Mouse (Mus musculus): Measurements from ENCODE around the gene Cstf1. TPM values are rescaled to one million over a fixed set of nuclear protein-coding genes. Genes with fewer than 3 reads are reported as not detected.

The Cstf1 gene
- total RNA-seq (2021): 10 to 100 TPM; 28.1 to 32.2 TPM
- long read RNA-seq, experiment 1, transcript Cstf1-201 (6 exons, 3,451 nt): major isoform, 19 of 37 reads
- long read RNA-seq, experiment 1, partial matches to known transcripts: 12 of 37 reads
- long read RNA-seq, experiment 1, other reads (novel, unspliced or antisense): 6 of 37 reads
- long read RNA-seq, experiment 2, transcript Cstf1-201 (6 exons, 3,451 nt): major isoform, 14 of 19 reads
- long read RNA-seq, experiment 2, partial matches to known transcripts: 1 of 19 reads
- long read RNA-seq, experiment 2, other reads (novel, unspliced or antisense): 4 of 19 reads

DNA sequence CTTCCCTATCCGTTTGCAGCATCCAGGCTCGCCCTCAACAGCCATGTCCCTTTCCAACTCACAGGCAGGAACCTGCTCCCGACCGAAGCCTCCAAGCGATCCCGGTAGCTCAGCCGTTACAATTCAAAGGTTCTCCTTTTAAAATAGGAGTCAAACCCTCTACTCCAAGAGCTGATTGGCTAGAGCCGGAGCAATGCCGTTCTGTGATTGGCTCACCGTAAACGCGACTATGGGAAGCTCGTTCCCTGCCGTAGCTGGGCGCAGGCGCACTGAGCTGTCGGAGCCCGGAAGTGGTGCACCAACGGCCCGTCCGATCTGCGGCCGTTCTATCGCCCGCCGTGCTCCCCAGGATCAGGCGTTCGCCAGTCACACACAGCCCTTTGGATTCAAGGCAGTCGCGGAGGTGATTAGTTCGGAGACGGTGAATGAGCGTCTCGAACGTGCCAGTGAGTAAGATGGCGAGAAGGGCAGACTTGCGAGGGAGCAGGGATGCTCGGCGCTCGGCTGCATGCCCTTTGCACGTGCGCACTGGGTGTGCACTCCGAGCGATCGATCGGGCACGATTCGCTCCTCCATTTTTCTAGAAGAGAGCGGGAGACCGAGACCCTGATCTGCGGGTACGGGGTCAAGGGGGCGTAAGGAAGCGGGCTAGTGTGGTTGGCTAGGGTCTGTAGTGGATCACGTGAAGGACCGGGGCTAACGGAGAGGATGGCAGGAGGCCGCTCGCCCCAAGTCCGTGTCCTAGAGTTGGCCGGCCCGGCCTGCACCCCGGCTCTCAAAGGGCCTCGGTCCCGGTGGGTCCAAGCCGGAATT, at the start of gene Cstf1, which contains the start of gene Aurka:
Gene Cstf1 (plus strand): TSS at position 271 of the 813 bp plus-strand sequence.
Gene Aurka (minus strand): TSS at position 125 of the 813 bp plus-strand sequence.
- DNase-seq: peak; percentile 94

DNA sequence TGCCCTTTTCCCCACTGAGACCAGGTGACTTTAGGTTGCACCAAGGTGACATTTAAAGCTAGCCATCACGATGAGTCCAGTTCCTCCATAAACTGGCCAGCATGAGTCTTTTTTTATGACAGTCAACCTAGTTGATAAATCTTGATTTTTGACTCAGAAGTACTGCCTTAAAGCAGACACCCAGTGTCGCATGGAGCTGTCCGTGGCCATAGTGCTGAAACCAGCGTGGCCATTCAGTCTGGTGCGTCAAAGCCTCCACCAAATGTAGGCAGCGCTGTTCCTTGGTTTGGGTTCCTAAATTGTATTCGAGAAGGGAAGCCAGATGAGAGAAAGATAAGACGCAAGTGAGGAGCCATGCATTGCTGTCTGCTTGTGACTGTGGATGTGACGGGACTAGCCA, 49.6 kb upstream of the Cstf1 start:
- peak; percentile 89 for DNase-seq

- DNase-seq: no peak
These were observed 42.2 kb upstream of the Cstf1 start for GRCm38 (mm10) chr2:172328248-172328647.

GRCm38 (mm10) chr2:172329179-172329578, 41.3 kb upstream of the Cstf1 start:
- DNase-seq: peak; percentile 84

DNA sequence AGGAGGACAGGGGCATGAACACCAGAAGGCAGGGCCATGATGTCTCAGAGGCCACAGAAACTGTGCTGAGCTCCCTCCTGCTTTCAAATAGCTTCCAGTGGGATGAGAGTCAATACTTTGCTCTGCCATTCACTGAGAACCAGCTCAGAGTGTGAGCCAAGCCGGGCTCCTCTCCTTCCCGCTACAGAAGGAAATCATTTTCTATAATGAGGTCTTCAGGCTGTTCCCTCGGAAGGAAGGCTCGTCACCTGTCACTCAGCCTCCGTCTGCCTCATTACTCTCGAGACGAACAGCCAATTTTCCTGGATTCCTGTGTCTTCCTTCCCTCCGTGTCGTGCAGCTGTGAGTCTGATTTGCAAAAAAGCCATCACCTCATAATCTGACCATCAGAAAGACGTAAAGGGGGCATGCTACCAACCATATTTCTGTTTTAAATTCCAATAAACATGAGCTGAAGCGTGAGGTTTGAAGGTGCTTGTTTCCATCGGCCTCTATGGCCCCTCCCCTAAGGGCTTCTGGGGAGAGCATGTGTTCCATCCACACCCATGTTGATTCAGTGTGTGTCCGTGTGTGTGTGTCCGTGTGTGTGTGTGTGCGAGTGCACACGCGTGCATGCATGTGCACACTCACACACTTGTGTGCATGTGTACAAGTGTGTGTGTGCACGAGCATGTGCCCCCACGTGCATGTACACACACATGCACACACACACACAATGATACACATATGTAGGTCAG, 32.1 kb upstream of the Cstf1 start:
- no peak for DNase-seq

- DNase-seq: no peak
These were observed 29.5 kb upstream of the Cstf1 start for GRCm38 (mm10) chr2:172340936-172341335.

DNA sequence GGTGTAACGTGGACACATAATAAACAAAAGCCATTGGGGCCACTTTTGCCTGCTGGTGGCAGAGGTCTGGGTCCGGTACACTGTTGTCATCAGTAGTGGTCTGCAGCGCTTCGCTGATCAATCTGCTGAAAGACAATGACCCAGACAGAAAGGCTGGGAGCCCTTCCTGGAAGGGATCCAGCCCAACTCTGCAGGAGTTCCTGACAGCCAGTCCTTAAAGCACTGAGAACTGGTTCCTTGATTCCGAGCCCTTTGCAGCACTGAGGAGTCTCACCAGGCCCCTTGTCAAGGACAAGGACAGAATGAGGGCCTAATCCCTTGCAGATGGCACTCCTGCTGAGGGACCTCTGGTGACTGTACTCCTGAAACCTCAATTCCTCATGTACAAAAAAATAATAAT, 28.9 kb upstream of the Cstf1 start:
- no peak for DNase-seq

- DNase-seq: no peak
These were observed 26.7 kb upstream of the Cstf1 start for GRCm38 (mm10) chr2:172343751-172344150.

DNA sequence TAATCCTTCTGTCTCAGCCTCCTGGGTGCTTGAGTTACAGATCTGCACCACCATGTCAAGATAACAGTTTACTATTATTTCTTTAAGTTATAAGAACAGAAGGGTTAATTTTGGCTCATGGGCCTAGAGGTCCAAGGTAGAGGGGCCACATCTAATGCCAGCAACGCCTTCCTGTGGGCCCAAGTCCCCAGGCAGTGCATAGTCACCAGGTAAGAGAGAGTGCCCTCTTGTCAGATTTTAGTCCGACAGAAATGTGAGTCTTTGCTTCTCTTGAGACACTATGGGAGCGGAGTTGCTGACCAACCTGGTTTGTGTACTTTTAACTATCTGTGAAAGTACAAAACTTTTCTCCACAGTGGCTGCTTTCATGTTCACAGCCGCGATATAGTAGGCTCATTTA, 25.8 kb upstream of the Cstf1 start:
- DNase-seq: no peak

- peak; percentile 98 for DNase-seq
These were observed 25.2 kb upstream of the Cstf1 start, which contains the start of gene Fam210b for GRCm38 (mm10) chr2:172345258-172345738. TSS of gene Fam210b (plus strand) at chr2:172345565.

GRCm38 (mm10) chr2:172346034-172346929, 24.2 kb upstream of the Cstf1 start:
- peak; percentile 74 for DNase-seq

- DNase-seq: peak; percentile 31
These were observed 23.4 kb upstream of the Cstf1 start for GRCm38 (mm10) chr2:172346933-172347611.

DNA sequence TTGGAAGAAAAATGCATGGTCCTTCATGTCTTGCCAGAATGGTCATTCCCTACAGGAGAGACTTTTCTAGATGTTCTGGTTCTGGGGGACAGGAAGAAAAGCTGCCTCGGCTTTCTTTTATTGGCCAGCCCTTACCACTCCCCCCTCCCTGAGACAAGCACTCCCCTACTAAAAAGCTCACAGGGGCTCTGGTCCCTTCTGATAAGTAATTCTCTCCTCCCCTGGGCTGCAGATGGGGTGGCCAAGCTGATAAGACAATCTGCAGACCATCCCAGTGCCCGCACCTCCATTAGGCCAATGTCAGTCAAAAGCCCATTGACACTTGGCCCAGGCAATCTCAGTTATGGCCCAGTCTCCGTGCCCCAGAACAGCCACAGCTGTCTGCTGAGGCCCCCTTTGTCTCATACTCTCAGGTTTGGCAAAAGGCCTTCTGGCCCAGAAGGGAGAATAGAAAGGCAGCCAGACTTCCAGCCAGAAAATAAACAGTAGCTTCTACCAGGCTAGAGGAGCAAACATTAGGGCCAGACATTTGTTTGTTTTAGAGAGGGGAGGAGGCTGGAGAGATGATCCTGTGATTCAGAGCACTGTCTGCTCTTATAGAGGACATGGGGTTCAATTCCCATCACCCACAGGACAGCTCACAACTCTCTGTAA, 22.1 kb upstream of the Cstf1 start:
- DNase-seq: no peak

DNA sequence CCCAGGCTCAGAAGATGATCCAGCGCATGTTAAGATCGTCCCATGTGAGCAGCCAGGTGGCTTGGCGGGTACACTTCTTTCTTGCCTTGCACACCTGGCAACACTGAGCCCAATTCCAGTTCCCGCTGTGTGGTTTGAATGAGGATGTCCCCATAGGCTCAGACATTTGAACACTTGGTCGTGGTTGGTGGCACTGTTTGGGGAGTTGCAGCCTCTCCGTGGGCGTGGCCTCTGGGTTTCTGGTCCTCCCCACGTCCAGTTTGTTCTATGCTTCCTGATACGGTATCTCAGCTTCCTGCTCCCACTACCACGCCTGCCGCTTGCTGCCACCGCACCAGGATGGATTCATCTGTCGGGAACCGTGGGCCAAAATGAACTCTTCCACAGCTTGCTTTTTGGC, 20.7 kb upstream of the Cstf1 start:
- no peak for DNase-seq

DNA sequence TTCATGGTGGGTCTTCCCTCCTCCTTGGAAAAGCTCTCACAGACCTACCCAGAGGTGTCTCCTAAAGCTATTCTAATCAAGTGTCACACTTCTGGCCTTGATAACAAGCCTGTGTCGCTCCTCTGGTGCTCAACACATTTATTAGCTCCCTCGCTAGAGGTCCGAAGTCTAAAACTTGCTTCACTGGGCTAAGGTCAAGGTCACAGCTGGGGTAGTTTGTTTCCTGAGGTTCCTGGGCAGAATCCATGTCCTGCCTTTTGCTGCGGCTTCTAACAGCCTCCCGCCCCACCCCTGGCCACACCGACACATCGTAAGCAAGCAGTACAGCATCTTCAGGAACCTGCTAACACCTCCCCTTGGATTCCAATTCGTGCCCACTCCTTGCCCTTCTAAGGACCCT, 19.7 kb upstream of the Cstf1 start:
- DNase-seq: no peak

GRCm38 (mm10) chr2:172353218-172353617, 17.3 kb upstream of the Cstf1 start:
- DNase-seq: no peak

GRCm38 (mm10) chr2:172354761-172355160, 15.7 kb upstream of the Cstf1 start:
- no peak for DNase-seq

- DNase-seq: no peak
These were observed 14.6 kb upstream of the Cstf1 start for GRCm38 (mm10) chr2:172355833-172356232.

GRCm38 (mm10) chr2:172363176-172363575, 7.3 kb upstream of the Cstf1 start:
- no peak for DNase-seq

DNA sequence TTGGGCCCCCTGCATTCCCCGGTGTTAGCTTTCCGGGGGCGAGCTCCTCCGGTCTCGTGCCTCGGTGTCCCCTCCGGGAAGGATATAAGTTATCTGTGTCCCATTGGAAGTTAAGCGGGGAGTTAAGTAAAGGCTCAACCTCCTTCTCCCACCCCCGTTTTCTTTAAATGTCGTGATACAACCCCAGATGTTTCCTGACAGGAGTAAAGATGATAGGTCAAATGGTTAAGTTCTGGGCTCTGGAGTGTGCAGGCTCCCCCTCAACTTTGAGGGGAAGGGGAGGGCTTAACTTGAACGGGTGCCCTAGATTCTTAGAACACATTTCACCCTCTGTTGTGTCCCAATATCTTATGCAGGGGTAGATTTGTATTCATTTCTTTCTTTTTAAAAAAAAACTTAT, 777 bp downstream of the Cstf1 start:
- no peak for DNase-seq

Data from adrenal gland, postnatal 10 days (tissue).